Mouse (Mus musculus): Measurements from ENCODE around the gene Nosip.

DNA sequence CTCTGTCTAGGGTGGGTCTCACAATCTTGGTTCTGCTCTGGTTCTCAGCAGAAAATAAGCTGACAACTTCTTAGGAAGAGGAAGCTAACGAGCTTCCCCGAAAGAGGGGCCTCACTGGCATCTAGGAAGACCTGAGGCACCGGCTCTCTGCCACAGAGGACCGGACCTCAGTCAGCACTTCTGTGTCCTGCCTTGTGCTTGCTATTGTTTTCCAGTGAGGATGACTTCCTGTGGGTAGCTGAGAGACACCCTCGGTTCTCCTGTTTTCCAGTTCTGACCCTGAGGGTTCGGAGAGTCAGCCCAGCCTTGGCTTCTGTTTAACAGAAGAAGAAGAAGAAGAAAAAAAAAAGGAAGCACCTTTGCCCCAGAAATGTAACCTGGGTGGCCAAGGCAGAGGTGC is 35.2 kb downstream of the Nosip start:
- TF ChIP-seq CTCF (IDR thresholded peaks at IDR 0.05; ENCODE audit: extremely low read depth, insufficient read length, insufficient replicate concordance, low read depth, low read length) (no peak), POLR2A (IDR thresholded peaks at IDR 0.05; ENCODE audit: low read depth, low read length) (no peak)

All from small intestine, adult 2 months (tissue).